Mouse (Mus musculus): Measurements from ENCODE around the gene Muc5ac.

GRCm38 (mm10) chr7:141747451-141748100, 41.2 kb upstream of the Muc5ac start:
- TF ChIP-seq CTCF (IDR thresholded peaks at IDR 0.05; ENCODE audit: insufficient read depth, low read length): no peak
- TF ChIP-seq POLR2A (IDR thresholded peaks at IDR 0.05; ENCODE audit: borderline replicate concordance, extremely low read depth, low read depth, low read length): no peak

Data from lung, adult 2 months (tissue).